Mouse (Mus musculus) megakaryocyte, embryonic 14.5 days (primary cell): Measurements from ENCODE around the gene Srgap3.

Source experiments
- FLI1 ChIP-seq: IDR thresholded peaks from 2 replicates; pipeline ENCODE4 v1.6.1; 2012; ENCODE audit warnings: low read length, inconsistent platforms, mixed read lengths
- GATA1 ChIP-seq: IDR thresholded peaks from 3 replicates; pipeline ENCODE4 v1.6.1; 2012; ENCODE audit warnings: mixed read lengths, low read length, inconsistent platforms, borderline replicate concordance

- no peak for TF ChIP-seq GATA1
- no peak for TF ChIP-seq FLI1
These were observed 31.9 kb upstream of the Srgap3 start for GRCm38 (mm10) chr6:112978947-112979346.
